Mouse (Mus musculus) olfactory bulb, adult 2 months (tissue): ENCODE data around the gene Clcn3.

Experiments used
- CTCF ChIP-seq: fragments of 200-500 bp; IDR thresholded peaks from 2 replicates; pipeline ENCODE4 v1.5.1; 2012; ENCODE audit warnings: low read depth, mild to moderate bottlenecking, low read length, moderate library complexity; ENCODE audit not compliant: insufficient read depth
- POLR2A ChIP-seq: fragments of 200-500 bp; IDR thresholded peaks from 2 replicates; pipeline ENCODE4 v1.6.1; 2012; ENCODE audit warnings: mild to moderate bottlenecking, low read depth, low read length, moderate library complexity; ENCODE audit not compliant: insufficient read depth

DNA sequence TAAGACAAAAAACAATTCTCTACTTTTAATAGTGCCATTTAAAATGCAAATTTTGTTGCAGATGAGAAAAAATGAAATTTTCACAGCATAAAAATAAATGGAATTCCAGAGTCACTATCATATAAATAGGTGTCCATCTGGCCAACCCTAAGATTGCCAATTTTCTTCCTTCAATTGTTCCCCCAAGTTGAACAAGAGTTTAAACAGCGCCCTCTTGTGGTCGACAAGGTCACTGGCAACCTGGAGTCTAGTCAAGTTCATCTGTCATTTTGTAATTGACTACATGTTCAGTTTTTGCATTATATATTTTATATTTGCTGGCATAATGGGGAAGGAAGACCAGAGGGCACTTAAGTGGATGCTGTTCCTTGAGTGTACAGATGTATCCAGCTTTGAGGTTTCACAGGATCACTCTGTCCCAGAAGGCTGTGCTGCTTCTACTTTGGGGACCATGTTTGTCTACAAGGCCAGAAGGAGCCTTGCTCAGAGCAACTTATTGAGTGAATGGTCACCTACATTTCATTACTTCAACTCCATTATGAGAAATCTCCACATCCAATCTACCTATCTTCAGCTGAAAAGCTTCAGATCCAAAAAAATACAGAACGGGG is 117.5 kb downstream of the Clcn3 start:
- no peak for TF ChIP-seq POLR2A
- TF ChIP-seq CTCF, result no peak
